Mouse (Mus musculus) forelimb bud, embryonic 11.5 days (tissue): ENCODE data around the gene Dnajc2.
"Not testable (repeated sequence)": the region's sequence is repeated elsewhere in the genome, so short reads cannot be mapped to it uniquely, and the experiment has no call there.

Experiments
- DNase-seq: peaks from one replicate; pipeline ENCODE4 v3.0.0-alpha.2; 2012; ENCODE audit warnings: low read depth, low spot score

The Dnajc2 gene

GRCm38 (mm10) chr5:21743606-21744005, 41.4 kb downstream of the Dnajc2 start:
- no peak for DNase-seq

- no peak for DNase-seq
These were observed 45.2 kb downstream of the Dnajc2 start for GRCm38 (mm10) chr5:21739881-21740280.

GRCm38 (mm10) chr5:21739120-21739519, 45.9 kb downstream of the Dnajc2 start:
- DNase-seq: no peak

GRCm38 (mm10) chr5:21737620-21738019, 47.4 kb downstream of the Dnajc2 start:
- no peak for DNase-seq

GRCm38 (mm10) chr5:21736956-21737585, 48.0 kb downstream of the Dnajc2 start, which contains the start of gene Pmpcb:
TSS of gene Pmpcb (plus strand) at chr5:21737141.
- peak; percentile 87 for DNase-seq

GRCm38 (mm10) chr5:21736046-21736445, 49.0 kb downstream of the Dnajc2 start:
- DNase-seq: no peak

GRCm38 (mm10) chr5:21735584-21735983, 49.5 kb downstream of the Dnajc2 start:
- DNase-seq: peak; percentile 41

- no peak for DNase-seq
These were observed 50.0 kb downstream of the Dnajc2 start for GRCm38 (mm10) chr5:21735100-21735499.

GRCm38 (mm10) chr5:21732930-21733329, 52.1 kb downstream of the Dnajc2 start:
- DNase-seq: peak; percentile 65

- DNase-seq: no peak
These were observed 52.7 kb downstream of the Dnajc2 start for GRCm38 (mm10) chr5:21732177-21732911.

- no peak for DNase-seq
These were observed 55.9 kb downstream of the Dnajc2 start for GRCm38 (mm10) chr5:21729107-21729506.

GRCm38 (mm10) chr5:21724872-21725271, 60.2 kb downstream of the Dnajc2 start:
- no peak for DNase-seq

GRCm38 (mm10) chr5:21724427-21724826, 60.6 kb downstream of the Dnajc2 start:
- DNase-seq: no peak

- DNase-seq: no peak
These were observed 65.8 kb downstream of the Dnajc2 start for GRCm38 (mm10) chr5:21719209-21719608.

GRCm38 (mm10) chr5:21718546-21718945, 66.5 kb downstream of the Dnajc2 start:
- DNase-seq: no peak

GRCm38 (mm10) chr5:21717165-21717715, 67.8 kb downstream of the Dnajc2 start:
- DNase-seq: no peak

- no peak for DNase-seq
These were observed 70.6 kb downstream of the Dnajc2 start for GRCm38 (mm10) chr5:21714447-21714846.

GRCm38 (mm10) chr5:21712127-21712715, 72.8 kb downstream of the Dnajc2 start:
- DNase-seq: no peak

- not testable (repeated sequence) for DNase-seq
These were observed 77.0 kb downstream of the Dnajc2 start for GRCm38 (mm10) chr5:21708011-21708410.
